Mouse (Mus musculus) lung, postnatal 0 days (tissue): Measurements from ENCODE around the gene Snx19. TPM values are rescaled to one million over a fixed set of nuclear protein-coding genes. Genes with fewer than 3 reads are reported as not detected.

ENCODE experiments used
- ATAC-seq: fragments of 200-750 bp; cut with Nextera tagmentation; 2 replicates; pipeline ENCODE4 v1.8.0; 2017; ENCODE audit warnings: moderate library complexity
- DNase-seq: peaks from one replicate; pipeline ENCODE4 v3.0.0-alpha.2; 2016; ENCODE audit warnings: low spot score
- H3K27ac ChIP-seq: fragments of 300-500 bp; sonication (generic); 2 replicates; pipeline ENCODE4 v1.5.1; 2014; ENCODE audit warnings: antibody characterized with exemption, mild to moderate bottlenecking, low read length, mixed read lengths
- H3K27me3 ChIP-seq: fragments of 300-500 bp; sonication (generic); replicated peaks from 2 replicates; pipeline ENCODE4 v1.6.1; 2014; ENCODE audit warnings: low read length, mixed read lengths; ENCODE audit not compliant: insufficient read depth
- H3K36me3 ChIP-seq: fragments of 300-500 bp; sonication (generic); 2 replicates; pipeline ENCODE4 v1.6.1; 2014; ENCODE audit warnings: low read length, mixed read lengths; ENCODE audit not compliant: insufficient read depth
- H3K4me1 ChIP-seq: fragments of 300-500 bp; sonication (generic); 2 replicates; pipeline ENCODE4 v1.6.1; 2014; ENCODE audit warnings: antibody characterized with exemption, low read depth, low read length, mixed read lengths; ENCODE audit not compliant: insufficient read depth
- H3K4me2 ChIP-seq: fragments of 300-500 bp; sonication (generic); replicated peaks from 2 replicates; pipeline ENCODE4 v1.6.1; 2014; ENCODE audit warnings: low read depth, mild to moderate bottlenecking, low read length, moderate library complexity, mixed read lengths
- H3K4me3 ChIP-seq: fragments of 300-500 bp; sonication (generic); 2 replicates; pipeline ENCODE4 v1.5.1; 2014; ENCODE audit warnings: low read depth, low read length
- H3K9ac ChIP-seq: fragments of 300-500 bp; sonication (generic); replicated peaks from 2 replicates; pipeline ENCODE4 v1.6.1; 2014; ENCODE audit warnings: low read depth, mild to moderate bottlenecking
- H3K9me3 ChIP-seq: fragments of 300-500 bp; sonication (generic); 2 replicates; pipeline ENCODE4 v1.6.1; 2016; ENCODE audit warnings: low read length, mixed read lengths
- CTCF ChIP-seq: IDR thresholded peaks from 2 replicates; pipeline ENCODE4 v1.5.1; 2016; ENCODE audit warnings: antibody characterized with exemption, mild to moderate bottlenecking
- EP300 ChIP-seq: IDR thresholded peaks from 2 replicates; pipeline ENCODE4 v1.6.1; 2016; ENCODE audit warnings: antibody characterized with exemption, mild to moderate bottlenecking, control low read depth
- WGBS: fragments of 180-500 bp; shearing (Covaris S2); extraction: QIAGEN DNeasy Blood & Tissue Kit; methylation state at CpG from one replicate; pipeline ENCODE4 v1.1.7; 2014; 5-methylcytosine and 5-hydroxymethylcytosine counted together
- polyA plus RNA-seq: library from polyadenylated mRNA; unstranded; fragments of >200 nt; fragmentation: Nextera tagmentation; extraction: Ambion mirVana; gene quantifications from 2 replicates; pipeline ENCODE4 v1.2.1, GENCODE M21; 2015

The Snx19 gene
- polyA plus RNA-seq, 1 experiment from 2014 or later: 13.5 TPM

DNA sequence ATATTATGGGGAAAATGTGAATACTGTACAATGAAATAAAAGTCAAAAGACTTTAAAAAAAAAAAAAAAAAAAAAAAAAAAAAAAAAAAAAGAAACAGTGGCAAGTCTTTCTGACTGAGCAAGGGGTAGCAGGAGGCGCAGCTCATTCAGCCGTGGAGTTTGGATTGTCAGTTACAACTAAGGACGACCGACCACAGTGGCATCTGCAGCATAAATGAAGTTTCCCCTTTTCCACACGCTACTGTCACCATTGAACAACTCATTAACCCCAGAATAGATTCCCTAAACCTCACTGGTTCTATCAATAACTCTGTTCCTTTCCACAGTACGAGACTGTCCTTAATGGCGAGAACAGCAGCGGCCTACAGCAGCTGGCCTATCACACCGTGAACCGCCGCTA, 5.0 kb downstream of the Snx19 start:
- H3K9me3 ChIP-seq: no peaks in the 10 kb centered on the region
- peaks cover 7% of the 10 kb centered on the region for H3K36me3 ChIP-seq
- DNase-seq (no peak), ATAC-seq (no peak)
- H3K4me2 ChIP-seq: no peak overlapping the region
- 94% methylated on average over 11 of the region's 11 CpGs for WGBS
- H3K27ac ChIP-seq: no peak overlapping the region
- H3K27me3 ChIP-seq: no peaks in the 10 kb centered on the region
- peaks cover 21% of the 10 kb centered on the region; the same call in 1 of the 2 replicates for H3K4me1 ChIP-seq
- TF ChIP-seq EP300: no peak
- H3K9ac ChIP-seq: no peak overlapping the region
- no peak overlapping the region for H3K4me3 ChIP-seq

DNA sequence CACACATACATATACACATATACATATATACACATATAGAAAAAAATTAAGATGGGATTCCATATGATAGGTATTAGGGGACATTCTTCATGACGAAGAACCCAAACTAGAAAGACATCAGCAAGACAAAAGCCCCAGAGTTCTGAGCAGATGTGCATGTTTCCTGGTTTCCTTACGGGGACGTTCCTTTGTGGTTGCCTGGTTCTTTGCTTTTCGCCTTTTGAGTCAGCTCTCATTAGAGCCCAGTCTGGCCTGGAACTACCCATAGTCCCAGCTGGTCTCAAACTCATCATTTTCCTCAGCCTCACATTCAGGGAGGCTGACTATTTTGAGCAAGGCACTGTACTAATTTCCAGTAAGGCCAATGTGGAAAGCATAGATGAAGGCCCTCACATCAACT, 7.0 kb downstream of the Snx19 start:
- no peak for TF ChIP-seq EP300
- TF ChIP-seq CTCF: no peak
- H3K9ac ChIP-seq: no peak overlapping the region
- no peak for DNase-seq
- no peak overlapping the region for H3K4me3 ChIP-seq
- H3K4me1 ChIP-seq: peaks cover 6% of the 10 kb centered on the region; the same call in 1 of the 2 replicates
- no peak overlapping the region for H3K4me2 ChIP-seq
- ATAC-seq: no peak
- no peaks in the 10 kb centered on the region for H3K27me3 ChIP-seq
- WGBS: 98% methylated on average over 4 of the region's 4 CpGs
- no peaks in the 10 kb centered on the region for H3K9me3 ChIP-seq
- no peak overlapping the region for H3K27ac ChIP-seq
- H3K36me3 ChIP-seq: peaks cover 18% of the 10 kb centered on the region

DNA sequence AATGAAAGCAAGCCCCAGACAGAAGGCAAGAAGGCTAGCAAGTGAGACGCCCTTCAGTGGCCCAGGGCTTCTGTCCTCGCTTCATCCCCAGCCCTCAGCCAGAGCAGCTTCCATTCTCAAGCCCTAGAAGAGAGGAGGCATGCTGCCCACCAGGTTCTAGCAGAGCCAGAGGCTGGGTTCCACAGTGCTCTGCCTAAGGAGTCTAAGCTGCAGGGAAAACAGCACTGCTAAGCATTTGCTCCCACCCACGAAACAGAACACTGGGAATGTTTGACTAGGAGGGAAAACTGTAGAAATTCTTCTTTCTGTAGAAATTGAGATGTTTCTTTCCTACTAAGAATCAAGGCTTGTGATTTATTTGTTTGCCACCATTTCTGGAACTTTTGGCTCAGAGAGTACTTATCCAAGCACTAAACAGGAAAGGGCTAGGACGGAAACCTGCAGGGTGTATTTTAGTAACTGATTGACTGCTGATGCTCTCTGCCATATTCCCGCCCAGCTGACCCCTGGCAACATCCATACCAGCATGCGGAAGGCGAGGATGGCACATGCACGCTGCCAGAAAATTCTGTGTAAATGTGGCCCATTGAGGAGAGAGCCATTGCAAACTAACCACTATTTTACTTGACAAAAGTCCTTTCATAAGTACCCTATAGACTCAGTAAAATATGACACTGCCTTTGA, 9.1 kb downstream of the Snx19 start:
- Histone ChIP-seq H3K4me2 (no peak overlapping the region), H3K4me3 (no peak overlapping the region), H3K27me3 (no peaks in the 10 kb centered on the region), H3K27ac (no peak overlapping the region), H3K4me1 (no peaks in the 10 kb centered on the region), H3K9me3 (no peaks in the 10 kb centered on the region), H3K9ac (no peak overlapping the region), H3K36me3 (peaks cover 29% of the 10 kb centered on the region)
- 91% methylated on average over 8 of the region's 8 CpGs for WGBS
- TF ChIP-seq EP300: no peak
- no peak for TF ChIP-seq CTCF
- DNase-seq (no peak), ATAC-seq (no peak)

DNA sequence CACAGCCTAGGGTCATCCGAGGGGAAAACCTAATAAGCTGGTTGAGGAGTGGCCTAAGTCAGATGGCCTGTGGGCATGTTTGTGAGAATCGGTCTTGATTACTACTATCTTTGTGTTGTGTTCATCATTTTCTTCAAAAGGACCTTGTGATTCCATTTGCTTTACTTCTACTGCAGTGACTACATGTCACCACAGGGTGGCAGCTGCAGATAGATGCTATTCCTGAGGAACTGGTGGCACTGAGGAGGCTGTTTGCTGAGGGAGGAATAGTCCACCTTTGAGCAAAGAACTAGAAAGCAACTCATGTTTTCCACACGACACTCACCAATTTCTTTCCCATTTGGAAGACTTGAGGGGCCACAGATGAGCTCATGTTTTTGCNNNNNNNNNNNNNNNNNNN, 11.6 kb downstream of the Snx19 start:
- H3K27ac ChIP-seq: no peak overlapping the region
- TF ChIP-seq EP300 (no peak), CTCF (peak; percentile 92)
- no peak overlapping the region for H3K4me2 ChIP-seq
- no peaks in the 10 kb centered on the region for H3K27me3 ChIP-seq
- DNase-seq (peak; percentile 73), ATAC-seq (no peak)
- no peaks in the 10 kb centered on the region for H3K4me1 ChIP-seq
- 61% methylated on average over 3 of the region's 3 CpGs for WGBS
- H3K9me3 ChIP-seq: no peaks in the 10 kb centered on the region
- no peak overlapping the region for H3K9ac ChIP-seq
- H3K4me3 ChIP-seq: no peak overlapping the region
- peaks cover 29% of the 10 kb centered on the region; the same call in 1 of the 2 replicates for H3K36me3 ChIP-seq

DNA sequence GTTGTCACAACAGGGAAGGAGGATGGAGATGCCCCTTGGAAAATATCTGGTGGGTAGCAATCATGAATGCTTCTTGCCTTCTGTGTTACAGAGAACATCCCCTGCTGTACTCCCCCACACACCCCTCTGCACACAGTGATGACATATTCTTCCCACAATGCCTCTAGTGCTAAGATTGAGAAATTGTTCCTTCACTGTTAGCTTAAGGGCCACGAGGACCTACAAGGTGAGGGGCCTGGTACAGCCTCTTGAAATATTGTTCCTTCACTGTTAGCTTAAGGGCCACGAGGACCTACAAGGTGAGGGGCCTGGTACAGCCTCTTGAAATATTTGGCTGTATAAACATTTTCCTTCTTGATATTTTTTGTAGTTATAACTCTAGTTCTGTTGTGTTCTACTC, 14.9 kb downstream of the Snx19 start:
- H3K4me2 ChIP-seq: no peak overlapping the region
- no peak overlapping the region for H3K27ac ChIP-seq
- H3K4me3 ChIP-seq: no peak overlapping the region
- ATAC-seq (peak; percentile 69), DNase-seq (peak; percentile 76)
- no peak overlapping the region for H3K9ac ChIP-seq
- H3K36me3 ChIP-seq: peaks cover 23% of the 10 kb centered on the region; the same call in 1 of the 2 replicates
- WGBS: 52% methylated on average over 2 of the region's 2 CpGs
- H3K27me3 ChIP-seq: no peaks in the 10 kb centered on the region
- H3K4me1 ChIP-seq: peaks cover 11% of the 10 kb centered on the region; the same call in 1 of the 2 replicates
- no peaks in the 10 kb centered on the region for H3K9me3 ChIP-seq
- TF ChIP-seq EP300: peak; percentile 59
- no peak for TF ChIP-seq CTCF

DNA sequence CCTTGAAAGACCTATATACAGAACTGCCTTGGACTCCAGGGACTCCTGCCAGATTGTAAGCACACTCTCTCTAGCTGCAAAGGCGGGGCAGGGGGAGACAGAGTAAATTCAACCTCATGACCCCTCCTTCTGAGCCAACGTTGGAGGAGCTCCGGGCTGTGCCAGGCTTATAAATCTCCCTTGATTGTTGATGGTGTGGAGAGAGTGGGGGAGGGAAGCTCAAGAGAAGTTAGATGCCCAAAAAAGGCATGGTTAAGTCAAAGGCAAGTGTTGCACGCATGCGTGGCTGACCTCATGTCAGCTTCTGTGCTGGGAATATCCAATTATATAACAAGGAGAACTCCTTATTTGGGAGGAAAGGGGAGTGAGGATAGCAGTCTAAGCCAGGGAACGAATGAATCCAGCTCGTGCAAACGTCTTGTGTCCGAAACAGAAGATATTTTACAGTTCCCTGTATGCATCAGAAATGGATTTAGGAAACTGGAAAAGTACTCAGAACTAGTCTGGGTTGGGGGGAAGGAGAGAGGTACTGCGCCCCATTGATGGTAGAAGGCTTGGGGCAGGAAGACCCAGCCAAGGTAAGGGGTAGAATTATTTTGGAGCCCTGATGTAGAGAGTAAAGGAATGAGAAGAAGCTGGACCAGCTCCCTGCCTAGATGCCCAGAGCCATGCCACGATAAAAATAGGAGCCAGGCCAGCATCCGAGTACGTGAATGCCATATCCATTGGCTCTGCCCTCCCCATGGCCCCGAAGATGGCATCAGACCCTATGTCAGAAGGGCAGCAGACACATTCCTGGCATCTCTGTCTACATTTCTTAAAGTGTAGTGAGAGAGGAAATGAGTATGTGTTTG, 18.6 kb downstream of the Snx19 start:
- Histone ChIP-seq H3K27me3 (no peaks in the 10 kb centered on the region), H3K9ac (0 out of 2 replicates have a peak overlapping the region, but pooled peaks have one; percentile 8), H3K27ac (peak overlapping the region; percentile 80), H3K4me2 (no peak overlapping the region), H3K4me1 (peaks cover 15% of the 10 kb centered on the region; the same call in 1 of the 2 replicates), H3K36me3 (peaks cover 12% of the 10 kb centered on the region), H3K4me3 (no peak overlapping the region), H3K9me3 (no peaks in the 10 kb centered on the region)
- 45% methylated on average over 14 of the region's 14 CpGs for WGBS
- DNase-seq (peak; percentile 97), ATAC-seq (peak; percentile 88)
- TF ChIP-seq EP300: peak; percentile 31; the same call in 1 of the 2 replicates
- peak; percentile 0; the same call in 1 of the 2 replicates for TF ChIP-seq CTCF
